Mouse (Mus musculus): ENCODE measurements around the gene Ccdc28b. TPM values are rescaled to one million over a fixed set of nuclear protein-coding genes. Genes with fewer than 3 reads are reported as not detected.

Gene Ccdc28b
- polyA plus RNA-seq, 2 experiments from 2014 or later = 36.2 to 40.4 TPM

DNA sequence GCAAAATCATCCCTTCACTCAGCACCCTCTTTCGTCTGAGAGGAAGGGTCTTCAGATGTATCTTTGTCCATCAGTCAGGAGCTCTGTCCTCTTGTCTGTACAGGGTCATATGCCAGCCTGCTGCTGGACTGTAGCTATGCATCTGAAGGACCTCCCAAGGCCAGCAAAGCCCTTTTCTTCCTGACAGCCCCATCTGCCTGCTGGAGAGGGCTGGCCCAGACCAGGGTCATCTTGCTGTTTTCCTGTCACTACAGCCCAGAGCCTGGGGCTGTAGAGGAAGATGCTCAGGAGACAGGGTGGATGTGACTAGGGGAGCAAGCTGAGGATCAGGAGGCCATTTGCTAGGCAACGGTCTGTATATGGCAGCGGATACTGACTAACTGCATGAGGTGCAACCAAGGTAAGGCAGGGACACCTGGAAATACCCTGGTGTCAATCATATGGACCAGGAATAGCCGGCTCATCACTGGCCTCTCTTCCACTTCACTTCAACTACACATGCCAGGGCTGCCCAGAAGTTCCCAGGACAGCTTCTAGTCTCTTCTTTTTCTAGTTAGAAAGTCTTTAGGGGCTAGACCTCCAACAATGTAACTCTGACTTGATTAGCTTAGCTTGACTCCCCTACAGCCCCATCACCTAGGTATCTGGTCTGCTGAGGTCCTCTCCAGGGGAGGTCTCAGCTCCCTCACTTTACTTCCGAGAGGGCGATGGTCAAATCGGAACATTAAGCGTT is 778 bp downstream of the Ccdc28b start:
- ATAC-seq = no peak

DNA sequence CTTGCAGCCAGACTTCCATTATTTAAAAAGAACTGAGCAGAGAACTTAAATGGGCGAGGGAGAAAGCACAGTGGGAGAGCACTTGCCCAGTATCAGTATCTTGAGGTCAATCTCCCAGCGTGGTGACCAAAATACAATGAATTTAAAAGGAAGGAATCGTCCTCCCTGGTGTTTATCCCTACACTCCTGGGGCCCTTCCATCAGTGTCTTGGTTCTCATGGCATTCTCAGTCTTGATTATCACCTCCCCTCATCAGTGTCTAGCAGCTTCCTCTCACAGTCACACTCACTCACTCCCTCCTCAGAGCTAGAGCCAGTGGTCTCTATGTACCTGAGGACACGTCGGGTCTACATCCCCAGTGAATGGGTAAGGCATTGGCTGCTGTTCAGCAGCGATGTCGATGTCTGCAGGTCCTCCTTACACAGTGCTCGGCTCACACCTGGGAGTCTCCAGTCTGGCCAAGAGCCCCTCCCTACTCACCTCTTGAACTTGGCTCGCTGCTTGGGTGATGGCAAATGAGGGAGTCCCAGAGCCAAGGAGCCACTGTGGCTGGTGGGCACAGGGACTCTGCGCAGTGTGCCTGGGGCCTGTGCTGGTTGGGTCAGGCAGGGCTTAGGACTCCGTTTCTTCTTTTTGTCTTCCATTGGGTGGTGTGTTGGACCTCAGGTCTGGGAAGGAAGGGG is 1.5 kb downstream of the Ccdc28b start:
- no peak for ATAC-seq

DNA sequence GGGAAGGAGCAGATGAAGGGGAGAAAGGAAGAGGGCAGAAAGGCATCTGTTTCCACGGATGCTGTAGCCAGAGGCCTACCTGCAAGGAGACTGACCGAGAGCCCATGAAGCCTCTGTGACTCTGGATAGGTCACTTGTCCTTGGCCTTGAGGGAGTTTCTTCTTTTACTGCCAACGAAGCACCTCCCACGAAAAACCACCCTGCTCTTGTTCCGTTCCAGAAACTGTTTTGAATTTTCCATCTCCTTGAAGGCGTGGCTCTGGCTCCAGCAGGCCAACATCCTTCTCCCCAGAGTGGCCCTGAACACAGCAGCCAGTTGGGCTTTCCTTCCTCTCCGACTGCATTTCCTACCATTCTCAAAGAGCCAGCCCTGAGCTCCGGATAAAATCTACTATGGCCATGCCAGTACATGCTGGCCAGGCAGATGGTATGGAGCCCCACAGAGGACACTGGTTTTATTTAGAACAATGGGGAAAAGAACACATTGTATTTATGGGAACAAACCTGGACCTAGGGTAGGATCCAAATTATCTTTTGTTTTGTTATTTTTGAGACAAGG is 2.4 kb downstream of the Ccdc28b start:
- ATAC-seq = no peak

DNA sequence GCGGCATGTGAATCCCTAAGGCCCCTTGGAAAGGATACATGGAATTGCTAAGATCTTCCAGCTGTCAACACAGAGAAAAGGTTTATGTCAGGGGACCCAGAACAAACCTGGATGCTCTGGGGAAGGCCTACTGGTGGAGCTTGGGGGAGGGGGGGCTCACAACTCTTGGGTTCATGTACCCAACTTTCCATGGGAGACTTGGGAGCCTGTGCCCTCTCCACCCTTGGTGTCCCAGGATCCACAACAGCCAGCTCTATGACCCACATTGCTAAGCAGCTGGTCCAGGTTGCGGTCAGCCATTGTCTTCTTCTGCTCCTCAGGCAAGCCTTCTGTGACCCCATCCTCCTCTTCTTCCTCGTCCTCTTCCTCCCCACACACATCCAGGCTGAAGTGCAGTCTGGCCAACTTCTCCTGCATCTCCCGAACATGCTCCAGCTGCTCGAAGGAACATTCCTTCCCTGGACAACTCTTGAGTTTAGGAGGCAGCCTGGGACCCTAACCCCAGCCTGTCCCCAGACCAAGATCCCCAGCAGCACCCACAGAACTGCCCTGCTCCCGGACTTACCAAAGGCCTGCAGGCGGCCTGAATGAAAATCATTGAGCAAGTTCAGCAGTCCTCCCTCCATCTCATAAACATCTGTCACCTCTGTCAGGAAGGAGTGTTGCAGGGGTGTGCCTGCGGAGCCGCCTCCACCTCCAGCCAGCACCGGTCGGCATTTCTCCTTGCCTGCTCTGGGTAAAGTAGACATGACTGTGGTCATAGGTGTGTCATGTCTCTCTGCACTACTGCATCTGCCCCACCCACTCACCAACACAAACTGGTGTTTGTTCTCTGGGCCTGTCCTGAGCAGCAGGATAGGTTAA is 3.1 kb downstream of the Ccdc28b start:
- no peak for ATAC-seq

DNA sequence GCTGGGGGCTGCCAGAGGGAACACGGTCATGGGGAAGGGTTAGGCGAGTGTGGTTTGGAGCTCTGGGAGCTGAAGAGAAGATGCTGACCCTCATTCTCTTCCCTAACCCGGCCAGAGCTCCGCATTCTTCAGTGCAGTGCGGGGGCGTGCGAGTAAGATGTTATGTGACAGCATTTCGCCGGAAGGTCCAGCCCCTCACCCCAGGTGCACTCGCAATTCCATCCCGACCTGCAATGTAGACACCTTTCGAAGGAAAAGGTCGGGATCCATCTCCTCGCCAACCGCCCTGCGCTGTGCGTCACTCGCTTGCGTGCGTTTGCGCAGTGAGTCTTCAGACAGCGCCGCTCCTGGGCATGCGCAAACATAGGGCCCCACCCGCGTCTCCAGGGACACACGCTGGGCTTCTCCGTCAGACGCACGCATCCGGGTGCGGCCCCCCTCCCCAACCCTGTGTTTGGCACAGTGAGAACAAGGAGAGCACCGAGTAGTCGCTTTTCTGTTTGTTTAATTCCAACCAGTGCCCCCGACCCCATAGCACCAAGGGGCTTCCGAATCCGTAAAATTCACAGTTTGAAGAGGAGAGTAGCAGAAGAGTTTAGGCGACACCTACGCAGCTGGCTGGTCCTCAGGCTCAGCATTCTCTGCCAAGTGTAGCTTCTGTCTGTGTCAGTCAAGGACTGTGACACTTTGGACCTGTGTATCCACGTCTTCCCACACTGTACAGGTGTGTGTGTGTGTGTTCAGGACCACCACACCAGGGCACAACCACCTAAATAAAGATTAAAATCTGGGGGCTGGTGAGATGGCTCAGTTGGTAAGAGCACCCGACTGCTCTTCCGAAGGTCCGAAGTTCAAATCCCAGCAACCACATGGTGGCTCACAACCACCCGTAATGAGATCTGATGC is 4.7 kb downstream of the Ccdc28b start, which contains the start of gene Iqcc:
Iqcc (minus strand) TSS at position 314 of the 906 bp plus-strand sequence.
- peak; percentile 83 for ATAC-seq

DNA sequence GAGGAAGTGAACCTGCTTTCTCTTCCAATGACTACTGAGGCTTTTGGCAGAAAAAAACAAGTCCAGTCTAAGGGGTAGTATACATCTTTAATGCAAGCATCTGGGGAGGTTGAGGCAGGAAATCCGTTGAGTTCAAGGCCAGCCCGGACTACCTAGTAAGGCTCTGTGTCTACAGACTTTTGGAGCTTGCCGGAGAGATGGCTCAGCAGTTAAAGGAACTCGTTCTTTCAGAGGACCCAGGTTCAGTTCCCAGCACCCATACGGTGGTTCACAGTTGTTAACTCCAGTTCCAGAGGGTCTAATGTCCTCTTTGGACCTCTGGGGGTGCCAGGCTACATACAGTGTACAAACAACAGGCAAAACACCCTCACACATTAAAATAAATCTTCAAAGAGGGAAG is 5.7 kb downstream of the Ccdc28b start:
- ATAC-seq = no peak

DNA sequence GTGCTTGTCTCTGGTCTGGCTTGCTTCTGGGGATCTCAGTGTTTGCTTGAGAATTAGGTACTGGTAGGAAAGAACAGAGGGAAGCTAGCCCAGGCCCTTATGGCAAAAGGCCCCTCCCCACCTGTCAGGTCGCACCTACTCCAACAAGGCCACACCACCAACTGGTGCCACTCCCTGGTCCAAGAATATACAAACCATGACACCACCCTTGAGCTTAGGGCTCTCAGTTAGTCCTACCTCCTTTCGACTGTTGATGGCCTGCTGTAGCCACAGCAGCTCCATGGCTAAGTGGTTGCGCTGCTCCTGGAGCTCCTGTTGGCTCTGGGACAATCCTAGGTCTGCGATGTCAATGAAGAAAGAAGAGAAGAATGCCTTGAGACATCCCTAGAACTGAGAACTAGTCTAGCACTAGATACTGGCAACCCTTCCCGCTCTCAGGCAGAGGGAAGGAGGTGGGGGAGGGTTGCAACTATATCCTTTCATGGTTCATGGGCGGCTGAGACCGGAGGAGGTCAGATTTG is 6.6 kb downstream of the Ccdc28b start:
- no peak for ATAC-seq

DNA sequence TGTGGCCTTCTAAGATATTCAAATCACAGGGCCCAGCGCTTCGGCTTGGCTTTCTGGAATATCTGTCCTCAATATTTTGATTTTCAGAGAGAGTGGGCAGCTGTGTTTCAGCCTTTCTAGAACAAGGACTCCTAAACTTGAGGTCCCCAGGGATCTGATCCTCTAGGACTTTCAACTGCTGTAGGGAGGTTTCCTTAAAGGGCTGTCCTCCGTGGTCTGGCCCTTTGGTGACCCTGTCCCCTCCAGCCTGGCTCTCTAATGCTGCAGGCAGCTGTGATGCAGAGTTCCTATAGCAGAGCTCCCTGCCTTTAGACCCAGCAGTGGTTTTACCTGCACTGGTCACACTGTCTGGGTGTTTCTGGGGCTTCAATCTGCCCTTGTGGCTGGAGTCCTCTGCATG is 7.1 kb downstream of the Ccdc28b start:
- ATAC-seq = no peak

DNA sequence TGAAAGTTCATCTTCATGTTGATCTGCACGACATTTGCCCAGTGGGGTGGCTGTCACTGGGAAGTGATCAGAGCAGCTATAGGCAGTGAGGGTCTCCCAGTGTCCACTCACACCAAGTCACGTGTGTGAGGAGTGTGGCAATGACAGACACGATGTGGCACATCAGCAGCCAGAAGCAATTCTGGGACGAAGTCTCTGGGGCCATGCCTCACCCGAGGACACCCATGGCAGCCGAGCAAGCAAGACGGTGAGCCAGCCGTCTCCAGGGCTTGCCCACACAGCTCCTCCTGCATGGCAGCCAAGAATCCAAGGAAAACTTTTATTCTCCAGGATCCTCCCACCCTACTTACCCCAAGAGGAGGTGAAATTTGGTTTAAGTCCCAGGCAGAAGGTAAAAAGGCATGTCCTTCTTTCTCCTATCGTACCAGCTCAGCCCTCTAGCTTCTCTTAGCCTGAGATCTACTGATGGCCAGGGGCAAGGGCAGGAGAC is 7.9 kb downstream of the Ccdc28b start:
- no peak for ATAC-seq

DNA sequence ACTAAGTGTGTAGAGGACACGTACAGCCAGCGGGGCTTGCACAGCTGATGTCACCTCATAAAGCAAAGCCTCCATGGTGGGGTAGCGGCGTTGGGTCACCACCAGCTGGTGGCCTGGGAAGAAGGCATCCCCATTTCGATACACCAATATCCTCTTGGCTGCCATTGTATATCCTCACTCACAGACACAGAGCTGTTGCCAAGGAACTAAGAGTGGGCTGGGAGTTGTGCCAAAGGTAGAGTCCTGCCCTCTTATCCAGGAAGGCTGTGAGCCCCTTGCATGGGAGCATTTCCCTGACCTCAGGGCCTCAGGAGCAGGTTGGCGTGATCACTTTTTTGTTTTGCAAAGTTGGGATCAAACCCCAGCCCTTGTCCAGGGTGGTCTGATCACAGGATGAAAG is 9.7 kb downstream of the Ccdc28b start, which contains the start of gene Dcdc2b:
Dcdc2b (minus strand) TSS at position 165 of the 400 bp plus-strand sequence.
- ATAC-seq = no peak

DNA sequence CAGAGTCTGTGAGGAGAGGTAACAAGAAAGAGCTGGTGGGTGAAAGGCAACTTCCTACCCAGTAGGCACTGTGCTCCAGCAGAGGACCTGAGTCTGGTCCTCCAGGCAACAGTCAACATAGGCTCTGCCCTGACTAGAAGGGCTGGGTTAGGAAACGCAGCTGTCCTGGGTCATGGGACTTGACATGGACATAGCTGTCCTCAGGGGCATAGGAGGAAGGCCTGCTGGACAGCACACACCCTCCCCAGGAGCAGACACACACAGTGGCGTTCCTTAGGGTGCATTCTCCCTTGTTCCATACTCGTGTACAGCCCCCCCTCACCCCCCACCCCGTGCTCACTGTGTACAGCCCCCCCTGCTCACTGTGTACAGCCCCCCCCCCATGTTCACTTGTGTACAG is 13.3 kb downstream of the Ccdc28b start:
- no peak for ATAC-seq

DNA sequence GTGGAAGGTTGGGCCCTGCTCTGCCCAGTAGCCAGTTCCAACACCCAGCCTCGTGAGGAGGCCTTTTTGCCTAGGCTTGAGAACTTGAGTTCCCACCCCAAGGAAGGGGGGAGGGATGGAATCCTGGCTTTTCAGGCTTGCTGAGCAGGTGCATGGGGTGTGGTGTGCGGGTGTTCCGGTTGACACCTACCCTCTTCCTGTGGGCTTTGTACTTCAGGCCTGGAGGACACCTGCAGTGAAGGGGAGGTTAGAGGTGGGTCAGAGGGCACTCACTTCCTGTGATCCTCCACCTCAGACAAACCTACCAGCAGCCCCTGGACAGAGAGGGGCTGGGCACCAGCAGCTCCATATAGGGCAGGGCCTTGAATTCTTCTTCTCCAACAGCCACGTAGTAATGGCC is 13.7 kb downstream of the Ccdc28b start:
- peak; percentile 56 for ATAC-seq

DNA sequence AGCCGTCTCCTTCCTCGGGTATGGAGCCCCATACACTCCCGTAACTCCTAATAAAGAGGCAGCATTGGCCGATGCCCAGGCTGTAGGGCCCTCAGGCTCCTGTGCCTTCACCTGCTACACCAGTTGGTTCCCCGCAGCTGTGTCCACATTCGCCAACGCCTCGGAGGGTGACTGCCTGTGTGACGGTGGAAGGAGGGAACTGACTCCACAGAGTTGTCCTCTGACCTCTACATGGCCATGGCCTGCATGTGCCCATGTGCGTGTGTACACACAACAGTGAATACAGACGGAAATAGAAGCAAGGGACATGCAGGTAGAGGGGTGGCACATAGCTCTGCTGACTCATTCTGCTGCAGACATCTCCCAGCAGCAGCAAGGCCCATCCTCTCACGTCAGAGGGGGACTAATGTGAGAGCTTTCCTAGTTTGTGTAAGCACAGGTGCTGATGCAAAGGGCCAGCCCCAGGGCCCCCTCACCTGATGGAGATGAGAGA is 14.6 kb downstream of the Ccdc28b start:
- no peak for ATAC-seq

DNA sequence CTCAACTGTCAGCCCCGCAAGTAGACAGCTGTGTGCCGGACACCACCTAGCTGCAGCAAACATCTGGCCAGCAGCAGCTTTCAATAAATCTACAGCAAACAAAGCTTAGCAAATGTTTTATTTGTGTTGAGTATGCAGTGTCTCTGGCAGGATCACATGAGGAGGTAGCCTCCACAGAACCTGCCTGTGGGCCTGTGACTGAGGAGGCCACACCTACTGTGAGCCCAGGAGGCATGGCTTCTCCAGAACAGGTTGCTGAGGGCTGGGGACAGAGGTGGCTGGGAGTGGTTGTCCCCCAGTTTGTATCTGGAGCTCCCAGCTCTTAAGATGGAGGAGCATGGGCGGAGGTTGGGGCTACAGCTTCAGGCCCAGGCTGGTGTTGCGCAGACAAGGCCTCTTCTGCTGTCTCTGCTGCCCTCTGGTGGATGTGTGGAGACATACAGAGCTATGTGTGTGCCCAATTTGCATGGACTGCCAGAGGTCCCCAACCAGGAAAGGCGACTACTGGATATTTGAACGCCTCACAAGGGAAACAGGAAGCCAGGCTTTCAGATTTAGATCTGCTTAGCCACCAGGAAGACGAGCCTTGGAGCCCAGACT is 15.2 kb downstream of the Ccdc28b start:
- ATAC-seq = peak; percentile 84

DNA sequence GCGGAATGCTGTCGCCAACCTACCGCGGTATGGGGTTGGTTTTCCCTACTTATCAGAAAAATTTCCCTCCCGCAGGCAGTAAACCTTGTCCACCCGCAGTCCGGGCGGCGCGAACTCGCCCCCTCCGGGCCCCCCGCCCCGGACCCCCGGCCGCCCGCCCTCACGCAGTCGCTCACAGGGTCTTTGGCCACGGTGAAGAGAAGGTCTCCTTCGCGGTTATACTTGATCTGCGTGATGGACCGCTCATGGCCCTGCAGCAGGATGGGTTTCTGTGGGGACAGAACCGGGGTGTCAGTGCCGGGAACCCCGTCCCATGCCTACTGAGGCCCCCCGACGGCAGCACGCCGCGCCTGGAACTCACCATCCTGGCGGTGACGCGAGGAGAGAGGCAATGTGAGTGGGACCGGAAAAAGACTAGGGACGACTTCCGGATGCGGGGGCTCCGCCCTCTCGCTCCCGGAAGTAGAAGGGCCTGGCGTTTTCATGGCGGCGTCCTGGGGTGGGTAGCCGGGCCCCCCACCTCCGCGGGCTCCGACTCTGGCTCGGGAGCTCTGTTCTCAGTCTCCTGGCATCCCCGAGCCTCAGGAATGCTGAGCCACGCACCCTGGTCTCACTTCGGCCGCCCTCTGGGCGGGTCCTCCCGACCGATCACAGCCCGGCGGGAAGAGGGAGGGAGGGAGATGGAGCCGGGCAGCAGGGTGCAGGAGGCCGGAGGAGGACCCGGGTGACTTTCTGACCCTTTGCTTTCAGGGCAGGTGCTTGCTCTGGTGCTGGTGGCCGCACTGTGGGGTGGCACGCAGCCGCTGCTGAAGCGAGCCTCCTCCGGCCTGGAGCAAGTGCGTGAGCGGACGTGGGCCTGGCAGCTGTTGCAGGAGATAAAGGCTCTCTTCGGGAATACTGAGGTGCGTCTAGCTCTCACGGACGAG is 23.3 kb downstream of the Ccdc28b start, which contains the start of the genes Eif3i and Tmem234:
Eif3i (minus strand) TSS at position 416 of the 926 bp plus-strand sequence.
Tmem234 (plus strand) TSS at position 436 of the 926 bp plus-strand sequence.
- ATAC-seq = peak; percentile 96

DNA sequence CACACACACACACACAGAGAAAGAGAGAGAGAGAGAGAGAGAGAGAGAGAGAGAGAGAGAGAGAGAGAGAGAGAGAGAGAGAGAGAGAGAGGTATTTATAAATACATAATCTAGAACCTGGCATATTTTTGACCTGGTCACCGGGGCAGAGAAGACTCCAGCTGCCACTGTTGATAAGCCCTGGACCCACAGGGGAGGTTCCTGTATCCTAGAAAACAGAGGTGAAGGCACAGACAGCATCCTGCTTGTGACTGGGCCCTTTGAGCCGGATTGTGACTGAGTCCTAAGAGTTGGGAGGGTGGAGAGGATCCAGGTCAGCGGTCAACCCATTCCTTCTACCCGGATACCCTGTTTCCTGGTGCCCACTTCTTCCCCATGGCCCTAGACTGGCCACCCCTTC is 34.9 kb downstream of the Ccdc28b start:
- no peak for ATAC-seq

DNA sequence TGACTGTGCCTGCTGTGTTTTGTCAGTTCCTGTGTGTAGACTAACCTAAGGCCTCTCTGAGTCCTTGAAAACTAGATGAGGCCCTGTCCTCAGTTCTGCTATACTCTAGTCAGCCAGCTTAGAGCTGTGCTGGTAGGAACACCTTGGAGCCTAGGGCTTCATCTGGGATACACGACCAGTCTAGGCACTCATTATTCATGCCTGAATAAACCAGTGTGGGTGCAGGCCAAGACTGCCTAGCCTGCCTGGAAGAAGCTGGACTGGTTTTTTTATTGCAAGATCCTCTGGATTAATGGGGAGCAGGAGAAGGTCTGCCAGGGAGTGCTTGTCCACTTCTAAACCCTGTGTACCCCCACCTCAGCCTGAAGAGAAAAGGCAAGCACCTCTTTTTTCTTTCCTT is 36.8 kb downstream of the Ccdc28b start:
- ATAC-seq = no peak

DNA sequence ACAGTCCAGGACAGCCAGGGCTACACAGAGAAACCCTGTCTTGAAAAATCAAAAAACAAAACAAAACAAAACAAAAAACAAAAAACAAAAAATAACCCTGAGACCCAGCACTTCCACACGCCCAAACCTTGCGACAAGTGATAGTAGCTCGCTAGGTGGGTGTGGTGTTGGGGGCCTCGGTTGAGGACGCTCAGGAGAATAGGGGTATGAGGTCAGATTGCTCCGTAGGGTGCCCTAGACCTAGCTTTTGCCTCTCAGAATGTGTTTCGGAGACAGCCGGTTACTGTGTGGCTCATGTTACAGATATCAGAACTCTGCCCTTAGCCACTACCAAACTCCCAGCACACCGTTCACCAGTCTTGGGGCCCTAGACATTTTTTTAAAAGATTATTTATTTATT is 38.0 kb downstream of the Ccdc28b start:
- no peak for ATAC-seq

DNA sequence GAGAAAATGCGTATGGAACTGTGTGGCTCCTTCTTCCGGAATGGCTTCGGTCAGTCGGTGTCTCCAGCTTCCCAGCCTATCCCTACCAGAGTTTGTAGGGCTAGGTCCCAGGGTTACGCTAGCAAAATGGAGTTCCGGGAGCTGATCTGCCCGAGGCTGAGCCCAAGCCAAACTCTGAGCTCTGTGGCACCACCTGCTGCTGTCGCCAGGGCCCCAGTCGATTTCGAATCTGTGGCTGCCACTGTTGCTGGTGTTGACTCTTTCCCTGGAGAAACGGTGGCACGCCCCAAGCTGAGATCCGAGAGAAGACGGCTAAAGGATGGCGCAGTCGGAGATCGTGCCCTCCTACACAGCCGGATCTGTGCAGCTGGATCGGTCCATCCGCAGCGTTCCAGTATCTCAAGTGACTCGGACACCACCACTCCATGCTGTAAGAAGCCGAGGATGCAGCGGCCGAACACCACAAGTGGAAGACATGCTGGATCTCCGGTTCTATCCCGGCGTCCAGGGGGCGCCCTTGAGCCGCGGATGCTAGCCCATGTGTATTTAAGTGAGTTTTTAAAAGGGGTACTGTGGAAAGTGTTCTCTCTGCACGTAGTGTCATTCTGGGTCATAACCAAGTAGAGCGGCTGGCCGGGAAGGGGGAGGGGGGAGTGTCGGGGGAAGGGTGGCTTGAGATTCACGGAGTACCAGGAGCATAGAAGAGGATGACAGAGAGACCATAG is 38.7 kb downstream of the Ccdc28b start:
- ATAC-seq = peak; percentile 53
